Mouse (Mus musculus) liver, embryonic 14.5 days (tissue): Measurements from ENCODE around the gene Olfr871.

ENCODE experiments used
- CTCF ChIP-seq: IDR thresholded peaks from 2 replicates; pipeline ENCODE4 v1.5.1; 2016; ENCODE audit warnings: antibody characterized with exemption, low read depth, control low read depth
- EP300 ChIP-seq: IDR thresholded peaks from 2 replicates; pipeline ENCODE4 v1.6.1; 2016; ENCODE audit warnings: antibody characterized with exemption, low read depth

GRCm38 (mm10) chr9:20236819-20237218, 24.8 kb downstream of the Olfr871 start, which contains the start of gene Olfr872:
- TF ChIP-seq EP300 (no peak), CTCF (no peak)
